Mouse (Mus musculus): Measurements from ENCODE around the gene Hnrnpk.
"Not testable (repeated sequence)": the region's sequence is repeated elsewhere in the genome, so short reads cannot be mapped to it uniquely, and the experiment has no call there.

Hnrnpk gene

GRCm38 (mm10) chr13:58403243-58403642, at the start of gene Hnrnpk:
Gene Hnrnpk (minus strand): TSS chr13:58403343.
- not testable (repeated sequence) for DNase-seq (ENCODE audit: low read depth)

GRCm38 (mm10) chr13:58452246-58452645, 49.1 kb upstream of the Hnrnpk start:
- DNase-seq (ENCODE audit: low read depth) = no peak

GRCm38 (mm10) chr13:58450459-58451182, 47.5 kb upstream of the Hnrnpk start:
- DNase-seq (ENCODE audit: low read depth) = no peak

GRCm38 (mm10) chr13:58446541-58446940, 43.4 kb upstream of the Hnrnpk start:
- no peak for DNase-seq (ENCODE audit: low read depth)

GRCm38 (mm10) chr13:58443787-58444186, 40.6 kb upstream of the Hnrnpk start:
- DNase-seq (ENCODE audit: low read depth) = peak; percentile 11

- no peak for DNase-seq (ENCODE audit: low read depth)
These were observed 40.2 kb upstream of the Hnrnpk start for GRCm38 (mm10) chr13:58443326-58443725.

- DNase-seq (ENCODE audit: low read depth) = no peak
These were observed 36.6 kb upstream of the Hnrnpk start for GRCm38 (mm10) chr13:58439716-58440115.

GRCm38 (mm10) chr13:58423061-58423660, 20.0 kb upstream of the Hnrnpk start:
- peak; percentile 36 for DNase-seq (ENCODE audit: low read depth)

GRCm38 (mm10) chr13:58422242-58422641, 19.1 kb upstream of the Hnrnpk start:
- no peak for DNase-seq (ENCODE audit: low read depth)

GRCm38 (mm10) chr13:58421026-58421425, 17.9 kb upstream of the Hnrnpk start:
- no peak for DNase-seq (ENCODE audit: low read depth)

- no peak for DNase-seq (ENCODE audit: low read depth)
These were observed 16.1 kb upstream of the Hnrnpk start for GRCm38 (mm10) chr13:58419266-58419665.

- DNase-seq (ENCODE audit: low read depth) = no peak
These were observed 15.5 kb upstream of the Hnrnpk start for GRCm38 (mm10) chr13:58418656-58419055.

- no peak for DNase-seq (ENCODE audit: low read depth)
These were observed 12.7 kb upstream of the Hnrnpk start for GRCm38 (mm10) chr13:58415838-58416237.

GRCm38 (mm10) chr13:58415374-58415773, 12.2 kb upstream of the Hnrnpk start:
- DNase-seq (ENCODE audit: low read depth) = no peak

- no peak for DNase-seq (ENCODE audit: low read depth)
These were observed 7.9 kb upstream of the Hnrnpk start for GRCm38 (mm10) chr13:58411073-58411472.

- DNase-seq (ENCODE audit: low read depth) = no peak
These were observed 416 bp downstream of the Hnrnpk start for GRCm38 (mm10) chr13:58402744-58403110.

- DNase-seq (ENCODE audit: low read depth) = peak; percentile 91
These were observed 970 bp downstream of the Hnrnpk start, which contains the start of gene Rmi1 for GRCm38 (mm10) chr13:58402003-58402743. Gene Rmi1 (plus strand): TSS chr13:58402248.

- no peak for DNase-seq (ENCODE audit: low read depth)
These were observed 1.8 kb downstream of the Hnrnpk start for GRCm38 (mm10) chr13:58401135-58402002.

- no peak for DNase-seq (ENCODE audit: low read depth)
These were observed 2.6 kb downstream of the Hnrnpk start for GRCm38 (mm10) chr13:58400576-58400975.

- DNase-seq (ENCODE audit: low read depth) = no peak
These were observed 5.5 kb downstream of the Hnrnpk start for GRCm38 (mm10) chr13:58397651-58398050.

- not testable (repeated sequence) for DNase-seq (ENCODE audit: low read depth)
These were observed 8.8 kb downstream of the Hnrnpk start for GRCm38 (mm10) chr13:58394392-58394791.
